Mouse (Mus musculus) splenic B cell, adult 2 months (primary cell): Measurements from ENCODE around the gene Ankrd33b.

ENCODE experiments used
- DNase-seq: peaks from one replicate; pipeline ENCODE4 v3.0.0-alpha.2; 2011; ENCODE audit warnings: low read depth, low spot score
- H3K27me3 ChIP-seq: 2 replicates; pipeline ENCODE4 v1.6.1; 2012; ENCODE audit warnings: mild to moderate bottlenecking, low read length, moderate library complexity, mixed read lengths; ENCODE audit not compliant: control insufficient read depth, poor library complexity, insufficient read depth, severe bottlenecking
- H3K36me3 ChIP-seq: 2 replicates; pipeline ENCODE4 v1.6.1; 2012; ENCODE audit warnings: mild to moderate bottlenecking, low read length, moderate library complexity, mixed read lengths; ENCODE audit not compliant: control insufficient read depth, poor library complexity, insufficient read depth, severe bottlenecking

Gene Ankrd33b

DNA sequence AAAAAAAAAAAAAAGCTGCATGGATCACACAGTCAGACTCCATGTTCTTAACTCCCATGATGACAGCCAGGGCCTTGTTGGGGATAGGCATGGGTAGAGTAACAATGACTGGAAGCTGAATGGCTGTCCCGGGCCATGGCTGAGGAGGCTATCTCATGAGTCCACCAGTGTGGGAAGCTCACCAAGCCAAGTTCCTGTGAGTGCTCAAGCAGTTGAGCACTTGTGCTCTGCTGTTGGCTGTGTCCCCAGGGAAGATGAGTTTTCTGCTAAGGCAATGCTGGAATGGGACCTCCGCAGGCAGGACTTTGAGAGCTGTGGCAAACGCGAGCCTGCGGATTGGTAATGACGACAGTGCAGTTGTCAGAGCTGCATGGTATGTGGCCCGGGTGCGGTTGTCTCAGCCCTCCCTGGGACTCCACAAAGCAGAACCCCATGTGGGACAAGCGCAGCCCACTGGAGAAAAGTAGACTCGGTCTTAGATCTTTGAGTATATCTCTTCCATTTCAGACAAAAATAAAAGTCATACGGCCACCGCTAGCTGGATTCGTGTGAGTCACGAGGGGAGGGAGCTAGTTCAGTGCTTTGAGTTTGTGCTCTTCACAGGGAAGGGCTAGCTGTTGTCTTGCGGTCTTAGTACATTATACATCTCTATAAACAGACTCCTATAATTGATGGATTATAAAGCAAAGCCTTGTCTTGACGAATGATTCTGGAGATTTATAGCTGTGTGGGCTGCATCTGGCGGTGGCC lies 122.7 kb downstream of the Ankrd33b start:
- Histone ChIP-seq H3K27me3 (no peaks in the 10 kb centered on the region), H3K36me3 (no peaks in the 10 kb centered on the region)
- no peak for DNase-seq

GRCm38 (mm10) chr15:31243260-31243659 lies 124.3 kb downstream of the Ankrd33b start:
- Histone ChIP-seq H3K27me3 (no peaks in the 10 kb centered on the region), H3K36me3 (no peaks in the 10 kb centered on the region)
- no peak for DNase-seq
